Mouse (Mus musculus) mesoderm, embryonic 11.5 days (tissue): Measurements from ENCODE around the gene Dbndd2.

Source experiments
- DNase-seq: peaks from one replicate; pipeline ENCODE4 v3.0.0-alpha.2; 2012; ENCODE audit warnings: low read depth, low spot score

The Dbndd2 gene

DNA sequence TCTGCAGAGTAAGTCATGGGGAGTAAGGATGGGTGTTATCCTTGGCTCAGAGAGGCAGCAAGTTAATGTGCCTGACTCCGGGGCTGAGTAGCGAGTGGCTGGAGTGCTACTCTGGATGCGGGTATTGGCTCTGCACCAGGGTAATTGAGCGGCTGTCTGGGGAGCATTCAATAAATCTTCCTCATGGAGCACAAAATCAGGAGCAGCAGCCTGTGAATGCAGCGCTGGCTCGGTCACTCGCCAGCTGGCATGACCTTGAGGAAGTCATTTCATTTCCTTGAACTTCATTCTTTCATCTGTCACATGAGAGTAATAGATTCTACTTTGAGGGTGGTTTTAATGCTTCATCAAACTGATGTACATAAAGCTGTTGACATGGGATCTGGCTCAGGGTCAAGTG lies 14.6 kb downstream of the Dbndd2 start:
- DNase-seq = no peak

DNA sequence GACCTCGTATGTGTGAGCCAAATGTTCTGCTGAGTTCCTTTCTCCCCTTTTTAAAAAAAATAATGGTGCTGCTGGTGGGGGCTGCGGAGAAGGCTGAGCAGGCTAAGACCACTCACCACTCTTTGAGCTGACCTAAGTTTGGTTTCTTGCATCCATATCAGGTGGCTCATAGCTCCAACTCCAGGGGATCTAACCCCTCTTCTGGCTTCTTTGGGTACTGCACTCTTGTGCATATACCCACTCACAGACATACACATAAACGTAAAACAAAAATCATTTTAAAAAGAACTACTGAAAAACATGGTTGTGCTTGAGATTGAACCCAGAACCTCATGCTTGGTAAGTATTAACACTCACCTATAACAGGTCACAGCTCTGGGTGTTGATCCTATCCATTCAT lies 19.0 kb downstream of the Dbndd2 start:
- DNase-seq = no peak

GRCm38 (mm10) chr2:164505619-164506347 lies 19.9 kb downstream of the Dbndd2 start:
- DNase-seq = no peak

DNA sequence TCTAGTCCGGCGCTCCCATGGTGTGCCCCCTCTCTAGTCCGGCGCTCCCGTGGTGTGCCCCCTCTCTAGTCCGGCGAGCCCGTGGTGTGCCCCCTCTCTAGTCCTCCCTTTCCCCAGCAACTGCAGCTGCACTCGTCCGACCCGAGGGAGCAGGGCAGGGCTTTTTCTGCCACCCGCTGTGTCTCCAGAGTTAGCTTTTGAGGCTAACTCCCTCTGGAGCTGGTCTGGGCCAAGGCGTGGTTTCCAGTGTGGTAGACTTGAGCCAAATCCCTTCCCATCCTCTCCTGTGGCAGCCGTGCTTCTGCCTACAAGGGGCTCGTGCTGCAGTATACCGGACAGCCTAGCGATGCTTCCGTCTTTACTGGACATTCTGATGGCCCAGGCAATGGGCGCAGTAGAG lies 21.9 kb downstream of the Dbndd2 start:
- no peak for DNase-seq

GRCm38 (mm10) chr2:164510621-164511190 lies 24.8 kb downstream of the Dbndd2 start:
- DNase-seq = no peak

GRCm38 (mm10) chr2:164512121-164512909 lies 26.4 kb downstream of the Dbndd2 start:
- DNase-seq = no peak

GRCm38 (mm10) chr2:164513389-164513788 lies 27.5 kb downstream of the Dbndd2 start:
- DNase-seq = no peak

DNA sequence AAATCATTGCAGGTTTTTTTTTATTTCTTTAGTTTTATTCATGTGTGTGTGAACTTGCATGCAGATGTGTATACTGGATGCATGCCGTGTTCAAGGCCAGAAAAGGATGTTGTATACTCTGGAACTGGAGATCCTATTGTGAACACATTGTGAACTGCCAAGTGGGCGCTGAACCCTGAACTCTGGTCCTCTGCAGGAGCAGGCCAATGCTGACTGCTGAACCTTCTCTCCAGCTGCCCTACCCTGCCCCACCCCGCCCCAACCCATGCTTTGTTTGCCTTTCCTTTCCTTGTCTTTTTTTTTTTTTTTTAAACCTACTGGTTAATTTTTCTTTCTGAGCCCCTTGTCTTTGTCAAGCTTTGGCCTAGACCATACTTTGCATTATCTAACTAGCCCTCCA lies 29.0 kb downstream of the Dbndd2 start:
- no peak for DNase-seq

DNA sequence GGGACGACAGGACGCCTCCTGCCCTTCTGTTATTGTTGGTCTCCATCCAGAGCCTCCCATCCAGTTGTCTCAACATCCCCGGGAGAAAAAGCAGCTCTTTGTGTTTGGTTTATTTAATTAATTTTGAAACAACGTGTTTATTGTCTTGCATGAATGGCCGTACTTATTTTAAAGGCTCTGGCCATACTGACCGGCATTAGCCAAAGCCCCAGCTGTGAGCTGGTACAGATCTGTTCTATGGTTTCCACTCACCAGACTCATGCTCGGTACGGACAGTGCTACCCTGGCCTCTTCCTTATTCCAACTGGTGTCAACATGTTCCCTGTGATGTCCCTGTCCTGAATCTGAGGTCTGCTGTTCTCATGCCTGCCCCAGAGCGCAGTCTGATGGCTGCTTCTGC lies 30.0 kb downstream of the Dbndd2 start:
- no peak for DNase-seq

GRCm38 (mm10) chr2:164516592-164516991 lies 30.7 kb downstream of the Dbndd2 start:
- no peak for DNase-seq

DNA sequence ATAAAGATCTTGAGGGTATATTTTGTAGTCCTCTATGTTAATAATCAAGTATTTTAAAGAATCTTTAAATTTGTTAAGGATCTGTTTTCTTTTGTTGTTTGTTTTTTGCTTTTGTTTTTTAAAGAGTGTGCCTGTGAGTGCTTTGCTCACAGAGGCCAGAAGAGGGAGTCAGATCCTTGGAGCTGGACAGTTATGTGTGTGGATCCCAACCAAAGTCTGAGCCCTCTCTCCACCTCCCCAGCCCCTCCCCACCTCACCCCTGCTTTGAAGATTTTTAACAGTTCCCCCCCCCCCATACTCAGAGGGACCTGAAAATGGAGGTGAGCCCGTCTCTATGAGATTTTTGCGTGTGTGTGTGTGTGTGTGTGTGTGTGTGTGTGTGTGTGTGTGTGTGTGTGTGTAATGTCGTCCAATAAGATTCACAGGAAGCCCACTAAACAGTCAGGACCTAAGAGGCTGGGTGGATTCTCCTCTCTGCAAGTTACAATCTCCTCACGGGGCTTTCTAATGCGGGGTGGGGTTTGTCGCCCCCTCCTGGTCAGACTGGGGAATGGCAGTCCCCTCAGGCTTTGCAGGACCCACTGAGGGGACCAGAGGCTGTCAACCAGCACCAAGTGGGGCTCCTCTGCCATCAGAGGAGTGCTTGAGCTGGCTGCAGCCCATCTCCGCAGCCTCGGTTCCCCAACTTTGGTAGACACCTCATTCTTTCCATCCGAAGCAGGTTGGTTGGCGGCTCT lies 31.7 kb downstream of the Dbndd2 start:
- DNase-seq = peak; percentile 63

- no peak for DNase-seq
Measured at GRCm38 (mm10) chr2:164518266-164519170, 32.6 kb downstream of the Dbndd2 start.

DNA sequence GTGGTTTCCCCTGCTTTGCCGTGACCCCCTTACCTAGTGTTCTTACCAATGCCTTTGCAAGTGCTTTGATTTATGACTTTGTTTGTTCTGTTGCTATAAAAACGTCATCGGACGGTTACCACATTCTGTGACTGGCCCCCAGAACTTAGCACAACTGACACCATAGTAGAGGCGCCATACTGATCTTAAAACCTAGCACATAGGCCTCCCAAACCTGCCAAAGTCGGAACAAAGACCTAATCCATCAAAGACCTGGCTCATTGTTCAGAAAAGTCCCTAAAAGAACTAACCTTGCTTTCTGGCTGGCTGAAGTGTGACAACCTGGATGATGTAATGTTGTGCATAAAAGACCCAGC lies 33.2 kb downstream of the Dbndd2 start:
- no peak for DNase-seq

- DNase-seq = peak; percentile 47
Measured at GRCm38 (mm10) chr2:164520782-164521181, 34.9 kb downstream of the Dbndd2 start.

DNA sequence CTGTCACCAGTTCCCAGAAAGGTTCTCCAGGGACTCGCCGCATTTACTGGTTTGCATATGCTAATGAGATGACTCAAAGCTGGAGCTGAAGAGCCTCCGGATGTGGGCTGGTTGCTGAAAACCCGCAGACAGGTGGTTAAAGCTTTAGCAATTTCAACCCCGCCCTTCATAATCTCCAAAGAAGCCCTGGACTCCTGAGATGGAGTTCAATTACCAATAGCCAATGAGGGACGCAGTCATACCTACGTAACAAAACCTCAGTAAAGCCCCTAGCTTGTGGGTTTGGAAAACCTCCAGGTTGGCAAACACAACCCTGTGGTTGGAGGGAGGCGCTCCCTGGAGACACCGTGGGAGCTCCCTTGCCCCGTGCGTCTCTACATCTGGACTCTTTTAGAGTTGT lies 35.9 kb downstream of the Dbndd2 start:
- DNase-seq = no peak

DNA sequence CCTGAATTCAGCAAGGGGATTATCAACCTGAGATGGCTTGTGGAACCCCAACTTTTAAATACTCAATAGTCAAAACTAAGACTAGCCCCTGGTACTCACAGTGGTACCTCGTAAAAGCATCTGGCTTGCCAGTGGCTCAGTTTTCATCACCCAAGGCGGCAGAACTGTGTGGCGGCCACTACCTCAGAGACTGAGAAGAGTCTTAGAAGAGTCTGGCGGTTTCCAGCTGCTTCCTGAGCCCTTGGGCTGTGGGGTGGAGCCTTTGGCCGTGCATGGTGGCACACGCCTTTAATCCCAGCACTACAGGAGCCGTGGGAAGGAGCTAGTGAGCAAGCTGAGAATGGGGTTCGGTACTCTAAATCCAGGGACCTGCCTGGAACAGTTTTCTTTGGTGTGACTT lies 36.4 kb downstream of the Dbndd2 start:
- no peak for DNase-seq

GRCm38 (mm10) chr2:164523301-164523773 lies 37.4 kb downstream of the Dbndd2 start:
- DNase-seq = no peak

GRCm38 (mm10) chr2:164528557-164528956 lies 42.7 kb downstream of the Dbndd2 start:
- DNase-seq = no peak

DNA sequence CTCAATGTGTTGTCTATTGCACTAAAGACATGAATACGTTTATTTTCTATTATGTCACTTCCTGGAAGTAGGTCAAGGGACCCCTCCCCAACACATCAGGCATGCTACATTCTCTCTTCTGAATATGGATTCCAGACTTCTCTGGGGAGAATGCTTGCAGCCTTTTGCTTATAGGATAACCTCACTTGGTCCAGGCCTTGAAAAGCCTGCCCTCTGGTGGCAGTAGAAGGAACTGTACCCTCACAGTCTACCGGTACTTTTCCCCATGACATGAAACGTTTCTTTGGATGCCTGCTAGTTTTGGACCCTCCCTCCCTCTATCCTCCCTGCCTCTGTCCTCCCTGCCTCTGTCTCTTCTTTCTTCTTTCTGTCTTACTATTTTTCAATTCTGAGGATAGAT lies 45.3 kb downstream of the Dbndd2 start:
- DNase-seq = peak; percentile 78

- DNase-seq = no peak
Measured at GRCm38 (mm10) chr2:164534315-164534714, 48.4 kb downstream of the Dbndd2 start.

GRCm38 (mm10) chr2:164537003-164537402 lies 51.1 kb downstream of the Dbndd2 start:
- DNase-seq = no peak
